Mouse (Mus musculus) mouse embryonic stem cell (cell line): ENCODE results near the gene Clps.

Source experiments
- in situ Hi-C, 2 experiments: fragments of 300-500 bp; cut with MboI; formaldehyde crosslinking; loops; 1 replicate in 1 of 2; 3 replicates in 1 of 2; pipeline ENCODE4 v1.14.3; 2019 to 2020; ENCODE audit warnings: low sequenced_read_pairs in 2 of 2, low pct_unique_long_range_greater_than_20kb in 1 of 2, mixed read lengths in 1 of 2; ENCODE audit not compliant: unreplicated experiment in 1 of 2

Clps gene

GRCm38 (mm10) chr17:28522623-28523354 lies 37.8 kb downstream of the Clps start:
- in situ Hi-C loops: loop anchor here (5.0 to 10.0 kb wide), 2 partner anchors 35 to 48 kb away; no protein-coding TSS in a partner anchor

DNA sequence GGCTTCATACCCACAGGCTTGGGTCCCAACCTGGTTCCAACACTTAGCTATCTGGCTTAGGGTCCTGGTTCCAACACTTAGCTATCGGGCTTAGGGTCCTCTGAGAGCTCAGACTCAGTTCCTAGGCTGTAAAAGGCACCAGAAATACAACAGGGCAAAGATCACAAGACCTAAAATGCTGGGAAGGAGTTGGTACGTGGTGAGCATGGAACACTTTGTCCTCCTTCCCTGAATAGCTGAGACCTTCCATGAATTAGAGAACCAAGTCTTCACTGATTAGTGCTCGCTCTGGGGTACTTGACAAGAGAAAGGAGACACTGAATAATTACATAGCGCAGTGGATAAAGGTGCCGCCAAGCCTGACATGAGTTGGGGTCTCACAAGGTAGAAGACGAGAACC lies 38.6 kb downstream of the Clps start:
- in situ Hi-C loops: loop anchor here (5.0 to 10.0 kb wide), 2 partner anchors 35 to 47 kb away; no protein-coding TSS in a partner anchor

GRCm38 (mm10) chr17:28521071-28521726 lies 39.4 kb downstream of the Clps start:
- in situ Hi-C loops: loop anchor here (5.0 to 10.0 kb wide), 2 partner anchors 34 to 46 kb away; no protein-coding TSS in a partner anchor

DNA sequence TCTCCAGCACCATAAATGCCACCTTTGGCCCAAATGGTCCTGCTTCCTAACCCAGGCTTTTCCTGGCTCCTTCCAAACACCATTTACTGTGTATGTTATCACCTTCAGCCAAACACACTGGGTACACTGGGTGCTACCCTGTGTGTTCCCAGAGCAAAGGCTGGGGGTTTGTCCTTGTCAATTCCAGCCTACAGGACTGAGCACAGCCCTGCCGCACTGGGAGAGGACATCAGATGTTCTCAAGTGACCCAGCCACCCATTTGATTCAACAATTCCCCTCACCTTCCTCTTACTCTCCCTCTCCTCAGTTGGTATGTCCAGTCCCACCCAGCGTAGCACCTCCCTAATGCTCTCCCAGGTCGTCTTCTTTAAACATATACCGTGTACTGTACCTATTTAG lies 40.0 kb downstream of the Clps start:
- in situ Hi-C loops: loop anchor here (5.0 to 10.0 kb wide), 2 partner anchors 33 to 46 kb away; no protein-coding TSS in a partner anchor

- in situ Hi-C loops: loop anchor here (5.0 to 10.0 kb wide), 2 partner anchors 33 to 45 kb away; no protein-coding TSS in a partner anchor
Measured at GRCm38 (mm10) chr17:28519827-28520226, 40.7 kb downstream of the Clps start.

DNA sequence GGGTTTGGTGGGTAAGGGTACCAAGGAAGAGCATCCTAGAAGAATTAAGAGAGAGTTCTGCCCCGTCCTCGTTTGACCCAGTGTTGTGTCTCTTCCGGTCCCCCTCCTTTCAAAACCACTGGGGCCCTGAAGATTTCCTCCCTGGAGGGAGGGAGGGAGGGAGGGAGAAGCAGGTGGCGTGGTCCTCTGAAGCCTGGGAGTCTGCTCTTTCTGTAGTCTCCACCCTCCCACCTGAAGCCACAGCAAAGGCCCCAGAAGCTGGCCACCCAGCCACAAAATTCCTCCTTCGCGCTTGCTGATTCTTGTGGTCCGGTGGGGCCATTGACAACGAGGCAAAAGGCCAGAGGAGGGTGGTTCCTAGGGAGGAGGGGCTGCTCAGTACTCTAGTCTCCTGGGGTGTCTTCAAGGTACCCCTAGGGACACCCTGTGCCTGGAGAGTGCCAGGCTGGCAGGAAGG lies 41.9 kb downstream of the Clps start:
- in situ Hi-C loops: no loop called here

DNA sequence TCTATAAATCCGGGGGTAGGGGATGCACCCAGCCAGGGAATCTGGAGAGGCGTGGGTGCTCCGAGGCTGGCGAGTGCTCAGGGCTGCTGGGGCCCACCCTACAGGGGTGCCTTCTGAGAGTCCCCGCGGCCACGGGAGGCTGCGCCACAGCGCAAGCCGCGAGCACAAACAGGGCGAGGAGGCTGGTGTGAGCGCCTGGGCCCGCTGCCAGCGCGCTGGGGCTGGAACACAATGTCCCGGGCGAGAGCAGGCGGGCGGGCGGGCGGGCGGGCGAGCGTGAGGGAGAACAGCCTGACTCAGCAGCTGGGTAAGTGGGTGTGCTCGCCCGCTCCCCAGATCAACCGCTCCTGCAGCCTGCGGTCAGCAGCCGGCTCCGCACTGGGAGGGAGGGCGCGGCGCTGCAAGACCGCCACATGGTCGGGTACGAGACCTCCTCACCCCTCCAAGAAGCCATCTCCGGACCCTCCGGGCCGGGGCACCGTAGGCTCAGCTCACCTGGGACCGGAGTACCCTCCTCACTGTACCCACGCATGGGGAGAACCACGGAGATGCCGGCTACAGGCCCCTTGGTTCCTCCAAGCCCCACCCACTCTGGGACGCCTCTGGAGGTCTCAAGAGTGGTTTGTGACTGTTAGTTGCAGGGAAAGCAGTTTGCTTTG lies 42.5 kb downstream of the Clps start:
- in situ Hi-C loops: no loop called here

DNA sequence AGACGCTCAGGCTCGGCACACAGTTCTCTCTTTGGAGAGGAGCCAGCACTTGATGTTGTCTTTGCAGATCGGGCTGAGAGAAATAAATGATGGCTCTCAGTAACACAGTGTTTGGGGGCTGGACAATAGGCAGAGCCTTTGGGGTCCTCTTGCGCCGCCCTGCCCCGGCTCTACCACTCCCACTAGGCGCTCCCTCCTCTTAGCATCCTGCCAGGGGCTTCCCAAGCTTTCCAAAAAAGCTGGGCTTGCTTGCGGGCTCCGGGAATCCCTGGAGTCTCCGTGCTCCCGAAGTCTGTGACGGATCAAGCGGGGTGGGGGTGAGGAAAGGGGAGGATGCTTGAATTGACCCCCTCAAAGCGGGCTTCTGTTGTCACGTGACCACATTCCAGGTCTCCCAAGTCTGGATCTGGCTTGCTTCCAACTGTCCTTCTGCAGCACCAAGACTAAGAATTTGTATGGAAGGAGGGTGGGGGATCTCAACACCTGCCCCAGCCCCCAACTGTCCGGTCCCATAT lies 43.1 kb downstream of the Clps start, which contains the start of gene Fkbp5:
Gene Fkbp5 (minus strand): TSS at position 87 of the 515 bp plus-strand sequence.
- in situ Hi-C loops: no loop called here

DNA sequence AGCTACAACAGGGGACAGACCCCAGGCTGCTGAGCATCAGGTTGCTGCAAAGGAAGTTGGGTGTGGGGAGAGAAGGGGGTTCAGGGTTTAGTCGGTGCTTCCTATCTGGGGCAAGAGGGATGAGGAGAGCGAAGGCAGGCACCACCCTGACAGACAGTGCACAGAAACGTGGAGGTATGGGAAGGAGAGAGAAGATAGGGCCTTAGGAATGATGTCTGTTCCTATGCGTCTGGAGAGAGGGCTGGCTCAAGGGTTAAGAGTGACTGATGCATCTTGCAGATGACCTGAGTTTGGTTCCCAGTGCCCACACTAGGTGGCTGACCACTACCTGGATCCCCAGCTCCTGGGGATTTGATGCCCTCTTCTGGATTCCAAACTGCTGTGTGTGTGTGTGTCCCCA lies 43.7 kb downstream of the Clps start:
- in situ Hi-C loops: no loop called here

DNA sequence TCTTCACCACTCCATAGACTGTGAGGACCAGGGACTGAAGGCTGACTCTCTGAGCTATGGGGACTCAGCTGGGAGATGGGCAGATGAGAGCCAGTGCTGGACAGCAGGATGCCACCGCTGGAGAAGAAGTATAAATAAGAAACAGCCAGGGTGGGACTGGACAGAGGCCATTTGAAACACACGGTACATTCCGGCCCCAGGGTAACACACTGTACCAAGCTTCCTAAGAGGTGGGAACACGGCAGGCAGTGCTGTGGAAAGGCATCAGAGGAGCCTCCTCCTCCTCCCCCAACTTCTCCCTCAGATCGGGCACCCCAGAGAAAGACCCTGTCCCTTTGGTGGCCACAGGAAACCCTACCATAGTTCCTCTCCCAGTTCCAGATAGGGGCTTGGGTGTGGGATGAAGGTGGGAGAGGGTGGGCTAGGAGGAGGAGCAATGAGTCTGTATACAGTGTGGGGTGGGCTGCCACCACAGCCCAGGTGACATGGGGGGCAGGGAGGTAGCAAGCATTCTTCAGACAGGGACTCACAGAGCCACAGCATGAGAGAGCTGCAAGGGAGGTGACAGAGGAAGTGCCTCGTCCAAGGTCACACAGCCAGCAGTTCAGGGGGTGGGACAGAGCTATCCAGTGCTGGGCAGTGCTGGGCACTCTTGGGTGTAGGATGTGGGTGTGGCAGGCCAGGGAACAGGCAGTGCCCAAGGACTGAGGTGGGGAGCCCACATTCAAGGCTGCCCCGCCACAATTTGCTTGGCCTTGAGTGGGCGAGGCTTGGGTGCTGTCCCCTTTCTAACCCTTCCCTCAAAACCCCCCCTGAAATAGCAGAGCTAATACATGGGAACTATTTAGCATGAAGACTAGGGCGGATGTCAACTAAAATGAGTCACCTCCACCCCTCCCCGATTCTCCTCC lies 44.9 kb downstream of the Clps start:
- in situ Hi-C loops: no loop called here

DNA sequence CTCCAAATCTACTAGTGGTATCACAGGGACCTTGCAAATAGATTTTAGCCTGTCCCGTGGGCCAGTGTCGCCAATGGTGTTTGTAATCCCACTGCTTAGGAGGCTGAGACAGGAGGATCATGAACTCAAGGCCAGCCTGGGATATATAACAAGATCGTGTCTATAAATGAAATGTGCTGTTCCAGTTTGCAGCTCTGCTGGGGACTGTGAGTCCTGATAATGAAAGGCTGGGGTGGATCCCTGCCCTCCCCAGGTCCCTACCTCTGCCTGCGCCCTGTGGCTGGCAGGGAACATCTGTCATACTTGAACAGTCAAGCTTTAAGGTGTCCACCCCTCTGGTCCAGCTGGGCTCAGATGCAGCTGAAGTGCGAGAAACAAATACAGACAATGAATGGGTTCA lies 46.0 kb downstream of the Clps start:
- in situ Hi-C loops: no loop called here

DNA sequence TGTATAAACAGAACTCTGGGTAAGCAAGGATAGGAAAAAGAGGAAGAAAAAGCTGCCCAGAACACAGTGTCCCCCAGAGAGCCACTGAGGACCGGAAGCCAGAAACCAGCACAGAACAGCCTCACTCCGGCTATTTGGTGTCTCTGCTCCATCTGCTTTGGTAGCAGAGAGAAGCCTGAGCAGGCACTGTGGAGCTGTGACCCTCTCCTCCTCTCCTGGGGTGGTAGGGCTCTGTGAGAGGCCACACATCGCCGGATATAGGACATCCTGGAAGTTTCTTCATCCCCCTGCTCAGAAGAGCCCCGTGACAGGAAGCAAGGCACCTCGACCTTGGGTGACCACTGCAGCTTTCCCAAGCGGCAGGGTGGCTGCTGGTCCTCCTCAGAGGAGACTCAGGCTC lies 46.7 kb downstream of the Clps start:
- in situ Hi-C loops: no loop called here

GRCm38 (mm10) chr17:28513337-28513736 lies 47.2 kb downstream of the Clps start:
- in situ Hi-C loops: no loop called here

- in situ Hi-C loops: no loop called here
Measured at GRCm38 (mm10) chr17:28512696-28513095, 47.9 kb downstream of the Clps start.

- in situ Hi-C loops: no loop called here
Measured at GRCm38 (mm10) chr17:28511616-28512541, 48.7 kb downstream of the Clps start.

DNA sequence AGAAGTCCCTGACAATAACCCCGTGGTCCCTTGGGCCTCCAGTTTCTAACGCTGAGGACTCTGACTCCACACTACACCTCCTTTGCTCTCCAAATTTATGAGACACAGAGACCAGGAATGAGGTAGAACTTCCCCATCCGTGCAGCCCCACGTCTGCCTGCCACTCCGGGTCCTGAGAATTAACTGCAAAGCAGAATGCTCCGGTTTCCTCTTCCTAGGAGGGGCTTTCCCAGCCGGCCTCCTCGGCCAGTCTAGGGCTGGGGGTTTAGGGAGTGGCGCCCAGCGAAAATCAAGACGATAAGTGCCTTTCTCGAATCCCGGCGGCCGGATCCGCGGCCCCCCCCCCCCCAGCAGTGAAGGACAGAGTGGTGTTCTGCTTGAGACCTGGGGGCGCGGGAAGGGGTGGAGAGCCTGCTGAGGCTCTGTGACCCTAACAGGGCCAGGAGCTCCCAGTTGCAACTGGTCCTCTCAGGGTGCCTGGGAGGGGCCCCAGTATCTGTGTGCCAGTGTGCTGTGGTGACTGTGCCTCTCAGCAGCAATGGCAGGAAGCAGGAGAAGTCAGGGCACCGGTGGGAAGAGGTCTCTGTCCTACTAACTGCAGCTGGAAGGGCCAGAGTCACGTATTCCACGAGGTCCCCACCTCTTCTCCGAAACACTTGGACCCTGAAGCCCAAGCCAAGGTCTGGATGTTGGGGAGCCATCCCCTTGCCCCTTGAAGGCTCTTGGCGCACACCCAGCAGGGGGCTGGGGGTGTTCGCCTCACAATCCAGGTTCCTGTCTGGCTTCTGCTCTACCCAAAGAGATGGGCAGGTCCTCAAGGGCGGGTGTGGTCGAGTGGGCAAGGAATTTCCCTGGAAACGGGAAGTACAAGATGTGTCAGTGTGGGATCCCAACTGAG lies 49.9 kb downstream of the Clps start:
- in situ Hi-C loops: no loop called here
